Mouse (Mus musculus): ENCODE measurements around the gene Wdr93. TPM values are rescaled to one million over a fixed set of nuclear protein-coding genes. Genes with fewer than 3 reads are reported as not detected.
"Not testable (repeated sequence)": the region's sequence is repeated elsewhere in the genome, so short reads cannot be mapped to it uniquely, and the experiment has no call there.

Wdr93 gene
- polyA plus RNA-seq, 1 experiment from 2014 or later: 2.1 TPM

GRCm38 (mm10) chr7:79780647-79781626, 38.0 kb downstream of the Wdr93 start:
- in situ Hi-C loops (cut with MboI; ENCODE audit: low pct_unique_long_range_greater_than_20kb): no loop called here
- DNase-seq (ENCODE audit: low read depth, low spot score) (peak; percentile 7), ATAC-seq (peak; percentile 82)
- peak; percentile 85 for TF ChIP-seq CTCF (IDR thresholded peaks at IDR 0.05)
- ChIA-PET POLR2A (no interaction called here), CTCF (interaction anchor here (0.7 to 1.6 kb wide), 13 partner anchors 9 to 140 kb away, joined by 3 to 11 read pairs (median 3); no protein-coding TSS in a partner anchor)
- H3K27me3 ChIP-seq: peaks cover 4% of the 10 kb centered on the region

GRCm38 (mm10) chr7:79781826-79782515, 39.0 kb downstream of the Wdr93 start:
- no peaks in the 10 kb centered on the region for H3K27me3 ChIP-seq
- ChIA-PET POLR2A (no interaction called here), CTCF (interaction anchor here (1.0 to 1.3 kb wide), 2 partner anchors 12 to 54 kb away, joined by 3 to 6 read pairs; no protein-coding TSS in a partner anchor)
- in situ Hi-C loops (cut with MboI; ENCODE audit: low pct_unique_long_range_greater_than_20kb): no loop called here
- no peak for TF ChIP-seq CTCF (IDR thresholded peaks at IDR 0.05)
- no peak for DNase-seq (ENCODE audit: low read depth, low spot score)
- no peak for ATAC-seq

DNA sequence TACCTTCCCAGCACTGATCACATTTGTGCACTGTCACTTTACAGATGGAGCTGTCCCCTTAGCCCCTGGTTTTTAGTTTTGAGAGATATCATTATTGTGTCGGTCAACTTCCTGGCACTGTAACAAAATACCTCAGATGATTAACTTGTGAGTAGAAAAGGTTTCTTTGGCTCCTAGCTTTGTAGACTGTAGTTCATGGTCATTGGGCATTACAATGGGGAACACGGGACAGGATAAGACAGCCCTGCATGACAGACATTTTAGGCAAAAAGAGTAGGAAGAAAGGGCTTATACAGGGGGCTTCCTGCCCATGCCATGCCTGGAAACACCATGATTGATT, 39.5 kb downstream of the Wdr93 start:
- no peaks in the 10 kb centered on the region for H3K27me3 ChIP-seq
- ATAC-seq (no peak), DNase-seq (ENCODE audit: low read depth, low spot score) (no peak)
- ChIA-PET CTCF (no interaction called here), POLR2A (no interaction called here)
- no peak for TF ChIP-seq CTCF (IDR thresholded peaks at IDR 0.05)
- in situ Hi-C loops (cut with MboI; ENCODE audit: low pct_unique_long_range_greater_than_20kb): no loop called here

DNA sequence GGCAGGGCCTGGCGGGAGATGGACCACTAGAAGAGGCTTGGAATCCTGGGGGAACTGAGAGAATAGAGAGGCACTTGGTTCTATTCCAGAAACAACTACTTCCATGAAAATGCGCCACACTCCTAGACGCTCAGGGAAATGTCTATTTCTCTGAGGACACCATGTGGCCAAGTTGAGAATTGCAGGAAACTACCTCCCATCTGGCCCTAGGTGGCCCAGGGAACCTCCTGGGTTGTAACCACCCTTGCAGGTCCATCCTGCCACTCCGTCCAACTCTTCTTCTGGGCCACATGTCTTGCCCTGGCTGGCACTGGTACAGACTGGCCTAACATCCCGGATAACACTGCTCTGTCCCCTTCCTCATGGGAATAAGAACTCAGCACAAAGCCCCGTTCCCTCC, 43.3 kb downstream of the Wdr93 start:
- POLR2A ChIA-PET: interaction anchor here (0.7 kb wide), 1 partner anchor 228 kb away, joined by 6 read pairs; no protein-coding TSS in a partner anchor
- no peak for TF ChIP-seq CTCF (IDR thresholded peaks at IDR 0.05)
- CTCF ChIA-PET: interaction anchor here (1.0 to 1.9 kb wide), 5 partner anchors 10 to 128 kb away, joined by 3 to 9 read pairs (median 3); no protein-coding TSS in a partner anchor
- DNase-seq (ENCODE audit: low read depth, low spot score) (no peak), ATAC-seq (peak; percentile 60)
- in situ Hi-C loops (cut with MboI; ENCODE audit: low pct_unique_long_range_greater_than_20kb): no loop called here
- peaks cover 6% of the 10 kb centered on the region for H3K27me3 ChIP-seq

DNA sequence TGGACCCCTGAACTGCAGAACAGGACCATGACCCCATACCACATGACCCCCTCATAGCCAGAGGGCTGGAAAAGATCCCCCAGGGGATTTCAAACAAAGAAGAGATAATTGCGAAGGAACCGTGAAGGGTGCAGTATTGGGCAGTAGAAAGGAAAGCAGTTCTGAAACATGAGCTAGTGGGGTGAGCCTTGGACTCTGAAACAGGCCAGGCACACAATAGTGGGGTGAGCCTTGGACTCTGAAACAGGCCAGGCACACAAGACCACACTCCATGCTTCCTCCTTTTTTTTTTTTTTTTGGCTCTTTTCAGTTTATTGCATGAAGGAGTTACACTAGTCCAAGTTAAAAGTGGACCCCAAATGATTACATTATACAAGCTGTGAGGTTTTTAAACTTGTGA, 46.8 kb downstream of the Wdr93 start:
- ATAC-seq; DNase-seq (ENCODE audit: low read depth, low spot score); in situ Hi-C loops (cut with MboI; ENCODE audit: low pct_unique_long_range_greater_than_20kb); POLR2A ChIA-PET: not testable (repeated sequence)
- CTCF ChIA-PET: interaction anchor here (0.8 kb wide), 1 partner anchor 9 kb away, joined by 6 read pairs; no protein-coding TSS in a partner anchor
- peaks cover 21% of the 10 kb centered on the region for H3K27me3 ChIP-seq

DNA sequence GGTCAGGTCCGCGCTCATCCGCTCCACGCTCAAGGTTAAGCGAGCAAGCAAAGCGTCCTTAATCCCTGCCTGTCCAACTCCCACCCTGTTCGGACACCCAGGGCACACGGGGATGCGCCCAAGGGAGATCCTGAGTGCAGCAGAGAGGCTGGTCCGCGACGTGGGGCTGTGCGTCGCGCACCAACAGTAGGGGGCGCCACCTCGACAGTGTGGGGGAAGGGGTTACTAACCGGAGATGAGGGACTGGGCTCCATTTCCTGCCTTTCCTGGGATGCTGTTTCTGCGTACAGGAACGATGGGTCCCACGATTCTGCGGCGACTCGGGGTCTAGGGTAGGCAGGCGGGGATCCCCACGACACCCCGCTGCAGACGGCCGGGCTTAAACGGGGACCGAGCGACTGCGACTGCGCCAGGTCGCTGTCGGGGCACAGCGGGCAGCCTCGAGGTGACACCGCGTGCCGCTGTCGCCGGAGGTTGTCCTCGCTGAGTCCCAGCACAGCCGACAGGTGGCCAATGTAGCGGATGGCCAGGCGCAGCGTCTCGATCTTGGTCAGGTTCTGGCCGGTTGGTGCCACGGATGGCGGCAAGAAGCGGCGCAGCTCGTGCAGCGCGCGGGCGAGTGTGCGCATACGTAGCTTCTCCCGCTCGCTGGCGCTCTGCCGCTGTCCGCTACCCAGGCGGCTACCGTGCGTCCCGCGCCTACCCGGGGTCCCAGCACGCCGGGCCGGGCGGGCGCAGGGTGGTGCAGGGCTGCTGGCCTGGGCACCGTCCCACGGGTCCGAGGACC, 49.9 kb downstream of the Wdr93 start:
- TF ChIP-seq CTCF (IDR thresholded peaks at IDR 0.05): no peak
- in situ Hi-C loops (cut with MboI; ENCODE audit: low pct_unique_long_range_greater_than_20kb): no loop called here
- H3K27me3 ChIP-seq: peaks cover 21% of the 10 kb centered on the region
- ChIA-PET CTCF (interaction anchor here (1.5 to 1.6 kb wide), 3 partner anchors 10 to 121 kb away, joined by 3 to 9 read pairs (median 8); no protein-coding TSS in a partner anchor), POLR2A (no interaction called here)
- no peak for DNase-seq (ENCODE audit: low read depth, low spot score)
- ATAC-seq: no peak

DNA sequence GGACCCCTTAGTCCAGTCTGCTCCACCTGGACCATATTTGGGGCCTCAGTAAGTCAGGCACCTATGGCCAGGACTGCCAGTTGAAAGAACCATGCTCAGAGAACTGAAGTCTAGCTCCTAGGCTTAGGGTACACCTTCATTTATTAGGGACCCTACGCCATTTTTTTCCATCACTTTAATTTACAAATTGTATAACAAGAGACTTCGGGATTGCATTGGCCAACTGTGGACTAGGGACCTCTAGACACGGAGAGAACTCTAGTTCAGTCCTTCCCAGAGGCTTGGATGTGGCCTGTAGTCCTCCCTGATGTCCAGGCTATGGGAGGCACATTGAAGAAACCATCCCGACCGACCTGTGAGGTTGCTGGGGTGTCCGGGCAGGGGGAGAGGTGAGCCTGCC, 50.7 kb downstream of the Wdr93 start, which contains the start of gene Mesp1:
TSS of gene Mesp1 (minus strand) at position 101 of the 400 bp plus-strand sequence.
- in situ Hi-C loops (cut with MboI; ENCODE audit: low pct_unique_long_range_greater_than_20kb): no loop called here
- DNase-seq (ENCODE audit: low read depth, low spot score): no peak
- peaks cover 20% of the 10 kb centered on the region for H3K27me3 ChIP-seq
- TF ChIP-seq CTCF (IDR thresholded peaks at IDR 0.05): no peak
- POLR2A ChIA-PET: no interaction called here
- CTCF ChIA-PET: interaction anchor here (1.5 kb wide), 1 partner anchor 120 kb away, joined by 8 read pairs; no protein-coding TSS in a partner anchor
- no peak for ATAC-seq

- ATAC-seq (no peak), DNase-seq (ENCODE audit: low read depth, low spot score) (no peak)
- CTCF ChIA-PET: interaction anchor here (0.8 to 3.3 kb wide), 6 partner anchors 11 to 115 kb away, joined by 3 to 19 read pairs (median 3); partner anchors contain the start of gene Mesp2
- in situ Hi-C loops (cut with MboI; ENCODE audit: low pct_unique_long_range_greater_than_20kb): loop anchor here (5.0 kb wide), 1 partner anchor 109 kb away; no protein-coding TSS in a partner anchor
- no peak for TF ChIP-seq CTCF (IDR thresholded peaks at IDR 0.05)
- POLR2A ChIA-PET: interaction anchor here (0.7 to 1.5 kb wide), 2 partner anchors 75 to 101 kb away, joined by 3 to 4 read pairs; no protein-coding TSS in a partner anchor
- H3K27me3 ChIP-seq: no peaks in the 10 kb centered on the region
Measured at GRCm38 (mm10) chr7:79798606-79799005, 55.6 kb downstream of the Wdr93 start.

- in situ Hi-C loops (cut with MboI; ENCODE audit: low pct_unique_long_range_greater_than_20kb): loop anchor here (5.0 kb wide), 1 partner anchor 108 kb away; no protein-coding TSS in a partner anchor
- H3K27me3 ChIP-seq: no peaks in the 10 kb centered on the region
Measured at GRCm38 (mm10) chr7:79799048-79799447, 56.1 kb downstream of the Wdr93 start.

More at GRCm38 (mm10) chr7:79799048-79799447, 56.1 kb downstream of the Wdr93 start:
- ATAC-seq (peak; percentile 51), DNase-seq (ENCODE audit: low read depth, low spot score) (peak; percentile 46)
- POLR2A ChIA-PET: interaction anchor here (0.7 to 1.5 kb wide), 2 partner anchors 74 to 100 kb away, joined by 3 to 4 read pairs; no protein-coding TSS in a partner anchor
- no peak for TF ChIP-seq CTCF (IDR thresholded peaks at IDR 0.05)
- CTCF ChIA-PET: interaction anchor here (0.8 to 3.3 kb wide), 7 partner anchors 11 to 114 kb away, joined by 3 to 19 read pairs (median 3); partner anchors contain the start of gene Mesp2

All from Patski (cell line).